In the genomic region with DNA sequence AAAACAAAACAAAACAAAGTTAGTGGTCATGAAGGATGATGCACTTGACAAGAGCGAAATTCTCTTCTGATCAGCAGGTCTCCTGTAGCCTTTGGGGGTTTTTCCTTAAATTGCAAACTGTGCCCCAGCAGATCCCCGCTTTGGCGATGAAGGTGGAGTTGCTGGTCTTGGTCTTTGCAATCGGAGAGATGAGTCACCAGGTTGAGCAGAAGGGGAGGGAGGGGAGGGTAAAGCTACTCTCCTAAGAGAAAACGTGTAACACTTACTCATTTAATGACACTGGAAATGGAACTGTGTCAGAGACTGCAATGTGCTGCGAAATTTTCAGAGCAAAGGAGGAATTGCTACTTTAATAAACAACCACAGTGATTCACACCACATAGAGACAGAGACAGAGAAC, we compare ENCODE assay signal across 22 mouse cellular contexts.
A peak's percentile ranks its signal among the peaks of the same experiment; 100 is the strongest.
DNase-seq lines count a peak whose midpoint lies in the region; ATAC-seq lines count a peak whose summit lies in the region.
"Had no signal": no experiment of that assay in that cellular context is flagged by ENCODE, and none has a peak within 500 bp of the region (broad histone marks: within the 10 kb centered on the region; RNA-seq: fewer than 3 reads in every experiment).

No protein-coding gene starts in this region.

- no peaks in the 10 kb centered on the region for H3K9me3 ChIP-seq in heart, embryonic 10.5 days
- no peaks in the 10 kb centered on the region for H3K9me3 ChIP-seq in forebrain, embryonic 10.5 days

- H3K27me3 ChIP-seq in heart, embryonic 10.5 days (ENCODE audit: insufficient read depth, poor library complexity, severe bottlenecking) = no peaks in the 10 kb centered on the region
- no peaks in the 10 kb centered on the region for H3K27me3 ChIP-seq in forebrain, embryonic 10.5 days (ENCODE audit: poor library complexity, severe bottlenecking)
- H3K27me3 ChIP-seq: CH12.LX had no signal

- no peak overlapping the region for H3K27ac ChIP-seq in heart, embryonic 10.5 days
- H3K27ac ChIP-seq in forebrain, embryonic 10.5 days = no peak overlapping the region

- peak; percentile 74 for ATAC-seq in frontal cortex, adult (ENCODE audit: low TSS enrichment)
- ATAC-seq: activated CD4-positive, CD25-positive, alpha-beta regulatory T cell, adult 4 months; CD4-positive, CD25-positive, alpha-beta regulatory T cell, adult 4 months; Patski had no signal

- DNase-seq in frontal cortex, postnatal 36 days (ENCODE audit: low spot score in 2 of 2) = no peak
- DNase-seq in heart, adult 11 months = peak; percentile 56
- no peak for DNase-seq in heart, embryonic 10.5 days (ENCODE audit: low spot score)
- peak; percentile 60 for DNase-seq in brain, adult 2 months (ENCODE audit: low read depth, low spot score)
- no peak for DNase-seq in forebrain, embryonic 10.5 days (ENCODE audit: extremely low spot score, low spot score)
- DNase-seq: adrenal gland, adult 2 months; adrenal gland, adult 8-10 months; adrenal gland, postnatal 10 days; adrenal gland, postnatal 14 days; adrenal gland, postnatal 25 days; adrenal gland, postnatal 36 days; B cell, adult 2 months; cerebellum, adult 11 months; cerebellum, adult 11-12 months; cerebellum, adult 18-20 months; cerebellum, adult 2 months had no signal

- no peak overlapping the region for H3K4me3 ChIP-seq in heart, embryonic 10.5 days
- H3K4me3 ChIP-seq in forebrain, embryonic 10.5 days = no peak overlapping the region

- WGBS in heart, embryonic 10.5 days = 79% methylated on average over 6 of the region's 6 CpGs
- WGBS in forebrain, embryonic 10.5 days = 72% methylated on average over 6 of the region's 6 CpGs

- no peaks in the 10 kb centered on the region for H3K36me3 ChIP-seq in heart, embryonic 10.5 days
- H3K36me3 ChIP-seq in forebrain, embryonic 10.5 days (replicated peaks) = no peaks in the 10 kb centered on the region
- H3K36me3 ChIP-seq: G1E had no signal

- no peaks in the 10 kb centered on the region for H3K4me1 ChIP-seq in heart, embryonic 10.5 days
- H3K4me1 ChIP-seq in forebrain, embryonic 10.5 days = peaks cover 21% of the 10 kb centered on the region

Comparison
In these comparisons a context has a peak if more than half of its experiments do, and no peak if none do; other contexts are left out.
1. DNase-seq: peak in heart, adult 11 months (single experiment) and brain, adult 2 months (single experiment); none in frontal cortex, postnatal 36 days (0 of 2), heart, embryonic 10.5 days (single experiment) and forebrain, embryonic 10.5 days (single experiment).